Mouse (Mus musculus): ENCODE results near the gene Gabrb1.

- TF ChIP-seq CHD2 (IDR thresholded peaks at IDR 0.05; ENCODE audit: low read depth, low read length) (no peak), MAFK (IDR thresholded peaks at IDR 0.05; ENCODE audit: insufficient read depth, low read depth, low read length) (no peak), HCFC1 (IDR thresholded peaks at IDR 0.05; ENCODE audit: borderline replicate concordance, insufficient read depth, low read length) (no peak)
Observed at GRCm38 (mm10) chr5:71700468-71701272, 42.8 kb downstream of the Gabrb1 start.

Measured in ES-E14 (cell line).